Mouse (Mus musculus) G1E (cell line): ENCODE measurements around the gene Pdzrn4. TPM values are rescaled to one million over a fixed set of nuclear protein-coding genes. Genes with fewer than 3 reads are reported as not detected.

Experiments used
- ATAC-seq: 2 replicates; pipeline ENCODE4 v1.8.0; 2016; ENCODE audit warnings: mild to moderate bottlenecking; ENCODE audit not compliant: insufficient number of reproducible peaks, poor library complexity, low FRiP score, severe bottlenecking; ENCODE audit errors: extremely low read depth
- DNase-seq: peaks from one replicate; pipeline ENCODE4 v3.0.0; 2012; ENCODE audit warnings: low spot score
- H3K27me3 ChIP-seq: 2 replicates; pipeline ENCODE4 v1.6.1; 2012; ENCODE audit warnings: mild to moderate bottlenecking, low read length, inconsistent platforms; ENCODE audit not compliant: insufficient read depth
- H3K36me3 ChIP-seq: replicated peaks from 2 replicates; pipeline ENCODE3; 2012; ENCODE audit warnings: mild to moderate bottlenecking, inconsistent platforms
- H3K4me1 ChIP-seq: 2 replicates; pipeline ENCODE4 v1.6.1; 2012; ENCODE audit warnings: low read depth, low read length, inconsistent platforms, mixed read lengths; ENCODE audit not compliant: insufficient read depth
- H3K4me3 ChIP-seq: 2 replicates; pipeline ENCODE4 v1.5.1; 2012; ENCODE audit warnings: low read depth, mild to moderate bottlenecking, inconsistent platforms, low read length, moderate library complexity, mixed read lengths
- H3K9me3 ChIP-seq: replicated peaks from 2 replicates; pipeline ENCODE4 v1.6.1; 2012; ENCODE audit warnings: inconsistent platforms
- CTCF ChIP-seq: IDR thresholded peaks from 2 replicates; pipeline ENCODE4 v1.5.1; 2012; ENCODE audit warnings: low read depth, low read length, inconsistent platforms, mixed read lengths
- GATA1 ChIP-seq: IDR thresholded peaks from 2 replicates; pipeline ENCODE4 v1.6.1; 2012; ENCODE audit warnings: borderline replicate concordance, low read length, inconsistent platforms, mixed read lengths
- GATA2 ChIP-seq: IDR thresholded peaks from 2 replicates; pipeline ENCODE4 v1.6.1; 2012; ENCODE audit warnings: low read depth, low read length, inconsistent platforms, borderline replicate concordance
- POLR2AphosphoS5 ChIP-seq: IDR thresholded peaks from 2 replicates; pipeline ENCODE4 v1.6.1; 2012; ENCODE audit warnings: low read depth, low read length, inconsistent platforms; ENCODE audit not compliant: insufficient replicate concordance
- TAL1 ChIP-seq: conservative IDR thresholded peaks from 2 replicates; pipeline ENCODE4 v1.6.1; 2012; ENCODE audit warnings: low read depth, low read length, inconsistent platforms, mixed read lengths
- polyA plus RNA-seq: library from polyadenylated mRNA; stranded (reverse); fragments of >175 nt; gene quantifications from 2 replicates; pipeline ENCODE4 v1.2.3, GENCODE M21; 2012
- total RNA-seq, 2 experiments: library from RNA; stranded (forward) in 1 of 2; stranded (reverse) in 1 of 2; fragments of 200-1000 nt in 1 of 2; fragments of >200 nt in 1 of 2; fragmentation: Nextera tagmentation in 1 of 2; gene quantifications; 2 replicates each; pipeline ENCODE4 v1.2.3; 2014 to 2017

Pdzrn4 gene
- total and polyA plus RNA-seq, 3 experiments, result 0.05 TPM; not detected in 2

GRCm38 (mm10) chr15:92398747-92399146, 2.1 kb downstream of the Pdzrn4 start:
- no peak overlapping the region for H3K4me3 ChIP-seq
- H3K4me1 ChIP-seq, result no peaks in the 10 kb centered on the region
- ATAC-seq (no peak), DNase-seq (no peak)
- no peaks in the 10 kb centered on the region; the same call in 1 of the 2 replicates for H3K27me3 ChIP-seq
- TF ChIP-seq CTCF (no peak), GATA1 (no peak), POLR2AphosphoS5 (no peak), TAL1 (no peak), GATA2 (no peak)
- no peaks in the 10 kb centered on the region for H3K36me3 ChIP-seq
- peaks cover 14% of the 10 kb centered on the region for H3K9me3 ChIP-seq

GRCm38 (mm10) chr15:92399278-92399677, 2.6 kb downstream of the Pdzrn4 start:
- ATAC-seq, result no peak
- H3K27me3 ChIP-seq, result no peaks in the 10 kb centered on the region; the same call in 1 of the 2 replicates
- peaks cover 14% of the 10 kb centered on the region for H3K9me3 ChIP-seq
- no peak overlapping the region for H3K4me3 ChIP-seq
- no peak for DNase-seq
- TF ChIP-seq GATA1 (no peak), TAL1 (no peak), POLR2AphosphoS5 (no peak), CTCF (no peak), GATA2 (no peak)
- no peaks in the 10 kb centered on the region for H3K36me3 ChIP-seq
- no peaks in the 10 kb centered on the region for H3K4me1 ChIP-seq

DNA sequence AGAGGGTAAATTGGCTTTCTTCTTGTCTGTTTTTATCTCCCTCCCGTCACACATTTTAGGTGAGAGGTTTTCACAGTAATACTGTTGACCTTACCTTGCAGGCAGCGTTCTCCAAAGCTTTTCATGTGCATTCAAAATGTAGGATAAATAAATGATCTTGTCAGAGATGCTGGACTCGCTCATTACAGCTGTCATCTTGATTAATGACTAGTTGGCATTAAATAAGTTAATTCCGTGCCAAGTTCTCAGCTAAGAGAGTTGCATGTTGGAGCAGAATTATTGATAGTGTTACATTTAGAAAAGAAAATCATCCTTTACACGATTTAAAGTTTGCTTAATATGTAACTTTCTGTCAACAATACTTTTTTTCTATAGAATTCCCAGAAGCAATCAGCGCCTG, 4.9 kb downstream of the Pdzrn4 start:
- peaks cover 14% of the 10 kb centered on the region for H3K9me3 ChIP-seq
- H3K27me3 ChIP-seq, result no peaks in the 10 kb centered on the region; the same call in 1 of the 2 replicates
- TF ChIP-seq CTCF (no peak), GATA1 (no peak), TAL1 (no peak), GATA2 (no peak), POLR2AphosphoS5 (no peak)
- ATAC-seq, result no peak
- H3K4me1 ChIP-seq, result no peaks in the 10 kb centered on the region
- no peaks in the 10 kb centered on the region for H3K36me3 ChIP-seq
- no peak for DNase-seq
- H3K4me3 ChIP-seq, result no peak overlapping the region

DNA sequence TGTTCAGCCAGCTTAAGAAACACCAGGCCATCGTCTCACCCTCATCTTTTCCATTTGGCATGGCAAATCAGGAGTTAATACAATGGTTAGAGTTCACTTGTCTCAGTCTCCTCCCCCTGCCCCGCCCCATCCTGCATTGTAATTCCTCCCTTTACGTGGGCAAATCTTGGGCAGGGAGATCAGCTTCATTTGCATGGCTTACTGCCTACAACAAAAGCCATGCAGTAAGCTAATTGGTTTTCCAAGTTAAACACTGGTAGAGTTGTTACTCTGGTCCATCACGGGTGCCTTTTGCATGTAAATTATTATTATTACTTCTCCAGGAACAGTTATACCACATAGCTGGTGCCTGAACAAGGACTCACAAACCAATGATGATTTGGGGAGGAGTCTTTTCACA, 18.6 kb downstream of the Pdzrn4 start:
- no peak for ATAC-seq
- TF ChIP-seq CTCF, result no peak
- no peak for TF ChIP-seq GATA1
- no peak for TF ChIP-seq POLR2AphosphoS5
- no peak for TF ChIP-seq TAL1
- TF ChIP-seq GATA2, result no peak
- Histone ChIP-seq H3K9me3 (peaks cover 8% of the 10 kb centered on the region), H3K36me3 (no peaks in the 10 kb centered on the region), H3K4me1 (no peaks in the 10 kb centered on the region), H3K27me3 (no peaks in the 10 kb centered on the region), H3K4me3 (no peak overlapping the region)
- DNase-seq, result no peak

- no peak for TF ChIP-seq GATA1
- no peak for TF ChIP-seq CTCF
- no peak for TF ChIP-seq TAL1
- no peak for TF ChIP-seq GATA2
- no peak for TF ChIP-seq POLR2AphosphoS5
- H3K9me3 ChIP-seq, result peaks cover 10% of the 10 kb centered on the region
- no peak for ATAC-seq
- no peaks in the 10 kb centered on the region for H3K36me3 ChIP-seq
- H3K4me3 ChIP-seq, result no peak overlapping the region
- no peaks in the 10 kb centered on the region for H3K27me3 ChIP-seq
- H3K4me1 ChIP-seq, result no peaks in the 10 kb centered on the region
- DNase-seq, result no peak
Measured at GRCm38 (mm10) chr15:92416141-92416540, 19.5 kb downstream of the Pdzrn4 start.

- ATAC-seq (no peak), DNase-seq (no peak)
- TF ChIP-seq POLR2AphosphoS5, result no peak
- TF ChIP-seq CTCF, result no peak
- TF ChIP-seq TAL1, result no peak
- no peak for TF ChIP-seq GATA1
- no peak for TF ChIP-seq GATA2
- Histone ChIP-seq H3K27me3 (no peaks in the 10 kb centered on the region), H3K4me1 (no peaks in the 10 kb centered on the region), H3K4me3 (no peak overlapping the region), H3K36me3 (no peaks in the 10 kb centered on the region), H3K9me3 (peaks cover 11% of the 10 kb centered on the region)
Measured at GRCm38 (mm10) chr15:92416658-92417057, 20.0 kb downstream of the Pdzrn4 start.

DNA sequence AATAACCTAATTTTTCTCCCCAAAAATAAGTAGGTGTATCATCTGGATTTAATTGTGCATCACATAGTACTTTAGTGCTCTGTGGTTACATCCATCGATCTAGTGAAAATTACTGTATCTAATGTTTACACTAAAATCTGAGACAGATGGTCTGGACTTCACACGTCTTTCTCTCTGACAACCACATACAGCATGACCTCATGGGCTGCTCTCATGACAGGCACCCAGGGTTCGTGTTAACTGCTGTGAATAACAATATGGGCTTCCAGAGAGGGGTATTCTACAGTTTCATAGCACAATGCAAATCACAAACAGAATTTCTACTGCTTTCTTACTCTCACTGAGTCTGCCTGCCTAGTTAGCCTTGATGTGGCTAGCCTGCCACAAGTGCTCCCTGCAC, 20.4 kb downstream of the Pdzrn4 start:
- Histone ChIP-seq H3K36me3 (no peaks in the 10 kb centered on the region), H3K27me3 (no peaks in the 10 kb centered on the region), H3K4me3 (no peak overlapping the region), H3K4me1 (no peaks in the 10 kb centered on the region), H3K9me3 (peaks cover 15% of the 10 kb centered on the region)
- ATAC-seq (no peak), DNase-seq (no peak)
- no peak for TF ChIP-seq GATA2
- no peak for TF ChIP-seq POLR2AphosphoS5
- no peak for TF ChIP-seq GATA1
- no peak for TF ChIP-seq CTCF
- no peak for TF ChIP-seq TAL1
